Mouse (Mus musculus) embryonic facial prominence, embryonic 15.5 days (tissue): ENCODE results near the gene Magi1. TPM values are rescaled to one million over a fixed set of nuclear protein-coding genes. Genes with fewer than 3 reads are reported as not detected.

Experiments
- ATAC-seq: fragments of 200-750 bp; cut with Nextera tagmentation; 2 replicates; pipeline ENCODE4 v1.8.0; 2017; ENCODE audit warnings: low read depth, moderate TSS enrichment; ENCODE audit not compliant: insufficient number of reproducible peaks, low FRiP score, low TSS enrichment
- H3K27ac ChIP-seq: fragments of 300-500 bp; sonication (generic); replicated peaks from 2 replicates; pipeline ENCODE4 v1.5.1; 2015; ENCODE audit warnings: mild to moderate bottlenecking, inconsistent platforms
- H3K27me3 ChIP-seq: fragments of 300-500 bp; sonication (generic); 2 replicates; pipeline ENCODE4 v1.6.1; 2015; ENCODE audit warnings: inconsistent platforms
- H3K36me3 ChIP-seq: fragments of 300-500 bp; sonication (generic); 2 replicates; pipeline ENCODE4 v1.6.1; 2015; ENCODE audit warnings: mild to moderate bottlenecking, inconsistent platforms
- H3K4me1 ChIP-seq: fragments of 300-500 bp; sonication (generic); 2 replicates; pipeline ENCODE4 v1.6.1; 2015; ENCODE audit warnings: inconsistent platforms
- H3K4me2 ChIP-seq: fragments of 300-500 bp; sonication (generic); replicated peaks from 2 replicates; pipeline ENCODE4 v1.6.1; 2015; ENCODE audit warnings: mild to moderate bottlenecking, inconsistent platforms
- H3K4me3 ChIP-seq: fragments of 300-500 bp; sonication (generic); replicated peaks from 2 replicates; pipeline ENCODE4 v1.5.1; 2015; ENCODE audit warnings: mild to moderate bottlenecking, inconsistent platforms
- H3K9ac ChIP-seq: fragments of 300-500 bp; sonication (generic); 2 replicates; pipeline ENCODE4 v1.6.1; 2015; ENCODE audit warnings: inconsistent platforms
- H3K9me3 ChIP-seq: fragments of 300-500 bp; sonication (generic); replicated peaks from 2 replicates; pipeline ENCODE4 v1.6.1; 2016; ENCODE audit warnings: inconsistent platforms
- WGBS: fragments of 180-500 bp; shearing (Covaris S2); methylation state at CpG from one replicate; pipeline ENCODE4 v1.1.7; 2015; 5-methylcytosine and 5-hydroxymethylcytosine counted together
- polyA plus RNA-seq: library from polyadenylated mRNA; unstranded; fragments of >200 nt; fragmentation: Nextera tagmentation; extraction: Ambion mirVana; gene quantifications from 2 replicates; pipeline ENCODE4 v1.2.1, GENCODE M21; 2015

Gene Magi1
- polyA plus RNA-seq, 1 experiment from 2014 or later: 8.3 TPM

DNA sequence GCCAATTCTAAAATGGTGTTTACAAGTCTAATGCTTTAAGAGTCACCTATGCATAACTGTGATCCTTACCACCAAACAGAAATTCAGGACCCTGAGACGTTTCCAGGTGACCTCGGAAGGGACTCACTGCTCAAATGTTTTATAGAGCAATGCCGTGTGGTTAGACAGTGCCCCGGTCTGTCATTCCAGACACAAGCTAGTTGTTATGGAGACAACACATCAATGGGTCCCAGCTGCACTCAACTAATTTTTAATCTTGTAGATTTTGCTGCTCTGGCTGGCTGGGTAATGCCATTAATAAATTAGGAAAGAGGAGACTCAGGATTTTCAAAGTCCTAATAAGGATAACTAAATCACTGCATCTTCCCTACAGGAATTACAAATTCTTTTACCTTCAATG, 151.7 kb downstream of the Magi1 start:
- H3K9ac ChIP-seq: no peak overlapping the region
- H3K4me2 ChIP-seq: no peak overlapping the region
- ATAC-seq: no peak
- H3K27me3 ChIP-seq: no peaks in the 10 kb centered on the region
- no peak overlapping the region for H3K27ac ChIP-seq
- no peak overlapping the region for H3K4me3 ChIP-seq
- H3K9me3 ChIP-seq: no peaks in the 10 kb centered on the region
- peaks cover 8% of the 10 kb centered on the region for H3K4me1 ChIP-seq
- H3K36me3 ChIP-seq: no peaks in the 10 kb centered on the region
- WGBS: 57% methylated on average over 4 of the region's 4 CpGs

DNA sequence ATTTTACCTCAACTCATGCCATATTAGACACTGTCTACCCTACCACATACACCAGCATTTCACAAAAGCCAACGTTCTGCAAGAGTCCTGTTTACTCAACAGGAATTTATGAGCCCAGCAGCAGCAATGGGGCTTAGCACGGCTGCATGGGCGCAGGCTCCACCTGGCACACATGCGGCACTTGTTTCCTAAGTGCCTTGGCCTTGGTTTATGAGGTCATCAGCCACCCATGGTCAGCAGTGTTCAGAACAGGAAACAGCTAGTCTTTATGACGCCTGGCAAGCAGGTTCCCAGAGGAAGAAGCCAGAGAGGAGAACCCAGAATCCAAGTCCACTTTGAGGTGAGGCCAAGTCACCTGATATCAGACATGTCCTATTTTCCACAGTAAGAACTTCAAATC, 153.3 kb downstream of the Magi1 start:
- Histone ChIP-seq H3K4me3 (no peak overlapping the region), H3K9ac (no peak overlapping the region), H3K4me2 (no peak overlapping the region), H3K27ac (no peak overlapping the region), H3K4me1 (peaks cover 8% of the 10 kb centered on the region), H3K36me3 (no peaks in the 10 kb centered on the region), H3K27me3 (no peaks in the 10 kb centered on the region), H3K9me3 (no peaks in the 10 kb centered on the region)
- WGBS: 71% methylated on average over 5 of the region's 5 CpGs
- ATAC-seq: no peak

DNA sequence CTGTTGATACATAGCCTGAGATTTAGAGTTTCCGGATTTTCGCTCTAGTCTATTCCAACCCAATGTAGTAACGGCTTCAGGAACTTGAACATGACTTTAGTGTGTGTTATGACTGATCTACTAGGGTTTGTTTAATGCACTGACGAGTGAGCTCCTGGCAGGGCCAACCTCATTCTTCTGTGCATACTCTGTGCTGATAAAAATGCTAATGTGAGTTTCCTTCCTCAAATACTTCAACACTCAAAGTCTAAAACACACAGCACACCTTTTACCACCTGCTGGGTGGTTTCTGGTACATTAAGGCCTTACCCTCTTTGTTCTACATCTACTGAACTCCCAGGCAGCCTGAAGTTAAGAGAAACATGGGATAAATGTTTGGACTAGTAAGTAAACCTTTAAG, 157.0 kb downstream of the Magi1 start:
- ATAC-seq: no peak
- no peaks in the 10 kb centered on the region for H3K36me3 ChIP-seq
- peaks cover 27% of the 10 kb centered on the region for H3K4me1 ChIP-seq
- no peak overlapping the region for H3K27ac ChIP-seq
- no peaks in the 10 kb centered on the region for H3K27me3 ChIP-seq
- no peak overlapping the region for H3K4me2 ChIP-seq
- no peaks in the 10 kb centered on the region for H3K9me3 ChIP-seq
- no peak overlapping the region for H3K9ac ChIP-seq
- no peak overlapping the region for H3K4me3 ChIP-seq
- WGBS: 86% methylated on average over 4 of the region's 4 CpGs

DNA sequence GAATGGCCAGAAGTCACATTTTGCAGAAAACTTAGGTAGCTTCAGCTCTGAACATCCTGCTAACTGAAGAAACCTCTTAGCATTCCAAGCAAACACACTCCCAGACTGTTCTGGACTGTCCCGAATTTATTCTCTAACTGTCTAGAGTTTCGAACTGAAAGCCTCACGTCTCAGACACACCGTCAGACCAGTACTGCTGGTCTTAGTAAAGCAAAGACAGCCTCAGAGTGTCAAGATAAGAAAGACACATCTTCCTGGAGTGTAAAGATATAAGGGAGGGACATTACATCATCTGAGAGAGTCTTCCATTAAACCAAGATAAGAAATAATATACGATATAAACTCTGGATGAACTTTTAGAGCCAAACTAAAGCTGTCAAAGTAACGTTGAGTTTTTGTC, 158.6 kb downstream of the Magi1 start:
- peaks cover 36% of the 10 kb centered on the region for H3K4me1 ChIP-seq
- H3K9me3 ChIP-seq: no peaks in the 10 kb centered on the region
- H3K9ac ChIP-seq: no peak overlapping the region
- H3K4me3 ChIP-seq: no peak overlapping the region
- H3K27me3 ChIP-seq: no peaks in the 10 kb centered on the region
- H3K27ac ChIP-seq: no peak overlapping the region
- H3K4me2 ChIP-seq: no peak overlapping the region
- no peak for ATAC-seq
- WGBS: 52% methylated on average over 6 of the region's 6 CpGs
- H3K36me3 ChIP-seq: no peaks in the 10 kb centered on the region

DNA sequence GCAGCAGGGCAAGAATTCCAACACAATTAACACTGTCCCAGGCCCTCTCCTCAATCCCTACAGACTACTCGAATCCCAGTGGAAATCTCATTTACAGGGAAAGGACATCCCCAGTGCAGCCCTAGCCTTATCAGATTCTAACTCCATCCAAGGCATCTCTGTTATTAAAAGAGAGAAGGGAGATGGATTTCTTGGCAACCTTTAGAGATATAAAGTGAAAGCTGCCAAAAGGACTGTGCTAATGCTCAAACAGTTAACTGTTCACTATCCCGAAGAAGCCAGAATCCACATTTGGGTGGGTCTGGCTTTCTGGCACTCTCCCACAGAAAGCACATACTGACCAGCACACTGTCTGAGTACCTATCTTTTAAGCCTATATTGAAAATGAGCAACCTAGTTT, 159.4 kb downstream of the Magi1 start:
- WGBS: 62% methylated on average over 2 of the region's 2 CpGs
- Histone ChIP-seq H3K9ac (no peak overlapping the region), H3K4me2 (no peak overlapping the region), H3K4me1 (peaks cover 36% of the 10 kb centered on the region), H3K9me3 (no peaks in the 10 kb centered on the region), H3K36me3 (no peaks in the 10 kb centered on the region), H3K4me3 (no peak overlapping the region), H3K27ac (no peak overlapping the region), H3K27me3 (no peaks in the 10 kb centered on the region)
- ATAC-seq: no peak

DNA sequence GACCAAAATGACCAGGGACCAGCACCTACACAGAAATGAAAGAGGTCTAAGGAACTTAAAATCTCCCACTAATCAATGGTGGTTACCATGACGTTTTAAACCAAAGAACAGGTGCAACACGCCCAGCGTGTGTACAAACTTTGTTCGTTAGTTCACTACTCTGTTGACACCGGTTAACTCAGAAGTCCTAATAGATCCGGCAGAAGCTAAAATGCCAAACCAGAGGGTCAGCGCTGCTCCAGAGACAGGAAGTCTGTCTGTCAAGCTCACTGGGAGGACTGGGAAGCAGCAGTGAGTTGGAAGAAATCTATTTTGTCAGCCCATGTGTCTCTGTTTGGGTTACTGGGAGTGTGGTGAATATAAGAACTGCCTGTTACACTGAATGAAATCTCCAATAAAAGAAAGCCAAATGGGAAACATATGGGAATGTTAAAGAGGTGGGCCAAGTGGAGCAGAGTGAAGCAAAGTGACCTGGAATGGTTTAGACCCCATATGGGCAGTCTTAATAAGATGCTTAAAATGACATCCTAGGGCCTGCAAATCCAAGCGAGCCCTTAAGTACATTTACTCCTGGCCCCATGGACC, 161.1 kb downstream of the Magi1 start:
- WGBS: 37% methylated on average over 8 of the region's 8 CpGs
- H3K4me3 ChIP-seq: no peak overlapping the region
- no peak overlapping the region for H3K9ac ChIP-seq
- no peak for ATAC-seq
- H3K27me3 ChIP-seq: no peaks in the 10 kb centered on the region
- no peaks in the 10 kb centered on the region for H3K9me3 ChIP-seq
- no peak overlapping the region for H3K4me2 ChIP-seq
- no peak overlapping the region for H3K27ac ChIP-seq
- H3K36me3 ChIP-seq: no peaks in the 10 kb centered on the region
- H3K4me1 ChIP-seq: peaks cover 28% of the 10 kb centered on the region

DNA sequence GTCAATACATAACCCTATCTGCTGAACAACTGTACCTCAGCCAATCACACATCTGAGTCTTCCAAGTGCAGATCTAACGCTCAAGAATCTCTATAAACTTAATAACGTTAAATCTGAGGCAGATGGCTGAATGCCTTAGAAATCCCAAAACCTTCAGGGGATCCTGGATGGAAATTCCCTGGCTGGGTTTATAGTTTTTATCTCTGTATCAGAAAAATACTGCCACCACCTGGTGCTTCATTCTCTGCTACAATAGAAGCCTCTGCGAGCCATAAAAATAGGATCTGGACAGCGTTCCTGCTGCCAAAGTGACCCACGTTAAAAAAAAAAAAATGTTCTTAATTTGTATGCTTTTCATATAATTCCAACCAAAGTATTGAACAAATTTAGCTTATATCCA, 162.2 kb downstream of the Magi1 start:
- Histone ChIP-seq H3K27ac (no peak overlapping the region), H3K4me2 (no peak overlapping the region), H3K4me1 (peaks cover 28% of the 10 kb centered on the region), H3K9ac (no peak overlapping the region), H3K9me3 (no peaks in the 10 kb centered on the region), H3K27me3 (no peaks in the 10 kb centered on the region), H3K4me3 (no peak overlapping the region), H3K36me3 (no peaks in the 10 kb centered on the region)
- ATAC-seq: no peak
- WGBS: 34% methylated on average over 5 of the region's 5 CpGs

DNA sequence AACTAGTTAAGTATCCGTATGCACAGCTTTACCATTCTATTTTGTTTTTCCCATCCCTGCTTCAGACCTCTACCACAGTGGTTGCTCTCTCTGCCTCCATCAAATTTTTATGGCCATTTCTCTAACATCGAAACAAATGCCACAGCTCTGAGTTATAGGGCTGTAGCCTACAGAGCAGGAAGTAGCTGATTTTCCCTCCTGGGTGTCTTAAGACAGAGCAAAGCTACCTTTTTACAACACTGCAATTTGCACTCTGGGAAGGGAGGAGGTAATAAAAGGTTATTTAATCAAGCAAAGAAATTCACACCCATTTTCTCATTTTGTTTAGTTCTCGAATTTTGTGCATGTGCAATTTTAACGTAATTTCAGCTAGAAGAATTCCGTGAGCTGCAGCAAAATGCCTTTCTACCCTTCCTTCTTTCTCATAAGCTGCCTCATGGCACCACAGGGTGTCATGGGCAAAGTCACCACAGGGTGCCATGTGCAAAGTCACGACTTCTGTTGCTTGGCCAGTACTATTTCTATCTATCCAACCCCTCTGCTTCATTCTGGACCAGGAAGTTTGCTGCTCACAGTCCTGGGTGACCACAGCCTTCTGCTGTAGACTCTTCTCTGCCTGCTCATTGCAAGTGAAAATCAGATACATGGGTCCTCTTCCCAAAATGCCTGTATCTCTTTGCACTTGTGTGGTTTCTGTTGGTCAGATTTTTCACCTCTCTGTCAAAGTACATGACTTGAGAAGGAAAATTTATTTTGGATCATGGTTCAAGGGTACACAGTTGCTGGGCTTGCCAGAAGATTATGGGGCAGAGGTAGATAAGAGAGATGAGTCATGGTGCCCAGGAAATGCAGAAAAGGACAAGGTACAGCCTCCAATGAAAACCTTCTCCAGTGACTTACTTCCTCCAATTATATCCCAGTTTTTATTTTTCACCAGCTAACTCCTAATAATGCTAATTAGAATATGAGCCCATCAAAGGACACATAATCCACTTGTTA, 167.0 kb downstream of the Magi1 start:
- ATAC-seq: no peak

DNA sequence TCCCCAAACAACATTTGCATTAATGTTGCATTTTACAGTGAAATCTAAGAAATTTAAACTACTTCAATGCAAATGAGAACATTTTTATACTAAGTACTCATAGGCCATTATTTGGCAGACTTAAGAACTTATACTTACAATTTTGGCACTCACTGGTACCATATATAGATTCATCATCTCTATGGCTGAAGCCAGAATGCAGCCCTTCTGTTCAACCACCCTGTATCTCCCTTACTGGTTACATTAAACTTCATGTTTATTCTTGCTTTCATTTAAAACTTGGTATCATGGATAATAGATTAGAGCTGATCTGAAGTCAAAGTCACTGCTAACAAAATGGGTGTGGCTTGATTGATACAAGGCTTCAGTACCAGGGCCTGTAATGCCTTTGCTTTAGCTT, 171.9 kb downstream of the Magi1 start:
- no peaks in the 10 kb centered on the region for H3K36me3 ChIP-seq
- H3K4me1 ChIP-seq: no peaks in the 10 kb centered on the region
- no peak overlapping the region for H3K9ac ChIP-seq
- no peak overlapping the region for H3K4me2 ChIP-seq
- H3K27me3 ChIP-seq: no peaks in the 10 kb centered on the region
- ATAC-seq: no peak
- H3K4me3 ChIP-seq: no peak overlapping the region
- H3K27ac ChIP-seq: no peak overlapping the region
- no peaks in the 10 kb centered on the region for H3K9me3 ChIP-seq

More for the DNA sequence above, 167.0 kb downstream of the Magi1 start:
- H3K9me3 ChIP-seq: no peaks in the 10 kb centered on the region
- no peaks in the 10 kb centered on the region for H3K27me3 ChIP-seq
- H3K36me3 ChIP-seq: no peaks in the 10 kb centered on the region
- whole genome bisulfite sequencing: 88% methylated on average over 6 of the region's 6 CpGs
- H3K9ac ChIP-seq: no peak overlapping the region
- H3K4me1 ChIP-seq: peaks cover 9% of the 10 kb centered on the region
- no peak overlapping the region for H3K4me2 ChIP-seq
- H3K4me3 ChIP-seq: no peak overlapping the region
- H3K27ac ChIP-seq: no peak overlapping the region

DNA sequence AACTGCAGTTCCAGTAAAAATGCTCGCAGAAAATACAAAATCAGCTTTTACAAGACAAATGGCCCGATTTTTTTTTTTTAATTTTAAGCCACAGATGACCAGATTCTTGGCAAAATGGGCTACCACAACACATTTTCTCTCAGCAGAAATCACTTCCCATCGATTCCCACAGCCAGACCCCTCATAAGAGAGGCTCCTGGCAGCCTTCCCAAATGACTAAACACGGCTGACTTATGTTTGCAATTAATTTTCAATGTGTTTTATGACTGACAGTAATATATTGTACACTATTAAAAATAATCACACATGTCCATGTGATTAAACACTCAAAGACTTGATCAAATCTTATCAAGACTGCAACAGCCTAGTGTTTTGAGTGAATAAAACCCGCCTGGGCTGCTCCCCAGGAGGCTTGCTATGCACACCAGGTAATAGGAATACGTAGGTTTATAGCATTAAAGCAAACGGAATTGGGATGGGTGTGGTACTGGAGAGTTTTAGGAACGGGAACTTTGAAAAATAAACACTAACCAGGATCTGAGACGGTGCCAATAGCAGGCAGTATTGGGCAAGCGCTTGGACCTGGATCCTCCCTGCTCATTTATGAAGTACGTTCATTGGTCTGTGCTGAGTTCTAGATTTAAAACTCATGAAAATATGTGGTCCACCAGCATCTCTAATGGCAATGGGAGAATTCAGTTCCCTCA, 176.2 kb downstream of the Magi1 start:
- Histone ChIP-seq H3K9ac (no peak overlapping the region), H3K27ac (no peak overlapping the region), H3K27me3 (no peaks in the 10 kb centered on the region), H3K9me3 (no peaks in the 10 kb centered on the region), H3K36me3 (no peaks in the 10 kb centered on the region), H3K4me2 (no peak overlapping the region), H3K4me3 (no peak overlapping the region), H3K4me1 (peaks cover 13% of the 10 kb centered on the region)
- 42% methylated on average over 11 of the region's 11 CpGs for WGBS
- ATAC-seq: no peak

DNA sequence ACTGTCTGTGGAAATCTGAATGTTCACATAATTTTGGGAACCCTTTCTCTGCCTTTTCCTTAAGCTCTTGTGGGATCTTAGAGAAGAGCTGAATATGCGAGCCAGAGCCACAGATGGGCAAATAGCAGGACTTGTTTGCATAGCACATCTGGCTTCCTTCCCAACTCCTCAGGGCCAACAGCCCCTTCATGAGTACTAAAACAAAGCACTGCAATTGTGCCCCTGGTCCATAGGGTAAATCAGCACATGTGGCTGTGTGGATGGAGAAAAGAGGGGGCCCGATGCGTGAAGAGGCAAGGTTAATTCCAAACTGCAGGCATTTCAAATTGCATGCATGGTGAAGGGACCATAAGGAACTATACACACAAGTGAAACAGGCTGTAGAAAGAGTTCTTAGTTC, 180.1 kb downstream of the Magi1 start:
- Histone ChIP-seq H3K4me1 (peaks cover 27% of the 10 kb centered on the region), H3K4me2 (no peak overlapping the region), H3K36me3 (no peaks in the 10 kb centered on the region), H3K27ac (no peak overlapping the region; the same call in 1 of the 2 replicates), H3K9me3 (no peaks in the 10 kb centered on the region), H3K27me3 (no peaks in the 10 kb centered on the region), H3K9ac (no peak overlapping the region), H3K4me3 (no peak overlapping the region)
- no peak for ATAC-seq
- 37% methylated on average over 3 of the region's 3 CpGs for WGBS
